Mouse (Mus musculus) liver, postnatal 0 days (tissue): ENCODE measurements at regions not wholly inside any gene's neighbourhood (a gene's known extent, or its start where the extent isn't known, plus 50 kb on each side); places are given as distances from the start of the nearest gene placed in this dataset.

Experiments used
- CTCF ChIP-seq: sonication (generic); IDR thresholded peaks from 2 replicates; pipeline ENCODE4 v1.5.1; 2016; ENCODE audit warnings: antibody characterized with exemption, low read depth
- EP300 ChIP-seq: IDR thresholded peaks from 2 replicates; pipeline ENCODE4 v1.6.1; 2016; ENCODE audit warnings: antibody characterized with exemption, low read depth, mild to moderate bottlenecking

DNA sequence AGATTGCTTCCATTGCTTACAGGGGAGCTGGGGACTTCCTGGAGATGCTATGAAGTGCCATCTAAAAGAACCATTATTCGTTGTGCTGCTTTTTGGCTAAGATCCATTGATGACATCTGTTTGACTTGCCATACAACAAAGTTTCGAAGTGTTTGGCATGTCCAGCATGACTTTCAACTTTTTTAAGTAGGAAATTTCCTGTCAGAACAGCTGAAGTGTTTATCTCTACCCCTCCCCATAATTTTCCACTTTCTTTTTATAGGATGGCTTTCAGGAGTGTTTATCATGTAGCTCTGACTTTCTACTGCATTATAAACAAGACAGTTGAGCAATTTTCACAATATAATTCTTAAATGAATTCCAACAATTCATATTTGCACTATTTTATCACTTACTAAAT, 253.1 kb upstream of the Pbx1 start:
- no peak for TF ChIP-seq CTCF
- no peak for TF ChIP-seq EP300
